Mouse (Mus musculus) kidney, adult 8-10 months (tissue): ENCODE results near the gene Pmel.

Source experiments
- DNase-seq, 2 experiments: peaks; one replicate each; pipeline ENCODE4 v3.0.0; 2022

Pmel gene

GRCm38 (mm10) chr10:128748252-128748864, 44.4 kb downstream of the Pmel start:
- peak; percentile 67 to 77 for DNase-seq
